In genomic region chr9:106258990-106259389, GRCm38 (mm10) we compare ENCODE assay signal across 34 mouse cellular contexts. TPM values are rescaled to one million over a fixed set of nuclear protein-coding genes. Genes with fewer than 3 reads are reported as not detected.
DNase-seq lines count a peak whose midpoint lies in the region; ATAC-seq lines count a peak whose summit lies in the region.
"Had no signal": no experiment of that assay in that cellular context is flagged by ENCODE, and none has a peak within 500 bp of the region (broad histone marks: within the 10 kb centered on the region; RNA-seq: fewer than 3 reads in every experiment).

No protein-coding gene starts in this region.

- no peak overlapping the region for H3K27ac ChIP-seq in heart, embryonic 11.5 days (ENCODE audit: low read depth, low read length)
- H3K27ac ChIP-seq: embryonic facial prominence, embryonic 12.5 days; heart, adult 2 months; heart, embryonic 13.5 days; hindbrain, embryonic 10.5 days; hindbrain, embryonic 15.5 days; layer of hippocampus, adult 2 months; liver, embryonic 15.5 days had no signal

- no peaks in the 10 kb centered on the region for H3K4me1 ChIP-seq in heart, embryonic 11.5 days (ENCODE audit: control insufficient read depth, insufficient read depth, low read length)
- H3K4me1 ChIP-seq: embryonic facial prominence, embryonic 12.5 days; heart, embryonic 13.5 days; hindbrain, embryonic 10.5 days; hindbrain, embryonic 15.5 days had no signal

- peak; percentile 78 for DNase-seq in heart, adult 11 months
- DNase-seq in lung, postnatal 36 days: peak; percentile 53
- no peak for DNase-seq in lung, postnatal 10 days
- DNase-seq in adrenal gland, adult (ENCODE audit: inconsistent age in 2 of 2, low spot score in 1 of 2): no peak
- no peak for DNase-seq in frontal cortex, adult 2 months (ENCODE audit: extremely low spot score in 1 of 2, low spot score in 1 of 2)
- no peak for DNase-seq in kidney, postnatal 14 days
- DNase-seq: adrenal gland, adult 8-10 months; cerebellum, adult 9-10 months; cerebellum, postnatal 36 days; embryo, embryonic 11 days; gastrocnemius, postnatal 25 days; heart, adult 2 months; heart, postnatal 10 days; kidney, adult 11 months; kidney, postnatal 36 days; left cerebral cortex, postnatal 4 days; liver; midbrain, embryonic 14.5 days; right cerebral cortex, adult 18-20 months; right cerebral cortex, postnatal 4 days; thymus, adult 2 months; thymus, postnatal 36 days had no signal

- no peaks in the 10 kb centered on the region for H3K9me3 ChIP-seq in heart, embryonic 11.5 days (replicated peaks; ENCODE audit: control insufficient read depth, low read length)
- H3K9me3 ChIP-seq: embryonic facial prominence, embryonic 12.5 days; G1E; heart, embryonic 13.5 days; hindbrain, embryonic 10.5 days; hindbrain, embryonic 15.5 days; liver, embryonic 15.5 days had no signal

- 68% methylated on average over 5 of the region's 5 CpGs for WGBS in heart, embryonic 11.5 days (ENCODE audit: insufficient replicate concordance)

- H3K4me3 ChIP-seq in heart, embryonic 11.5 days (ENCODE audit: low read depth, low read length): no peak overlapping the region
- H3K4me3 ChIP-seq: embryonic facial prominence, embryonic 12.5 days; heart, adult 2 months; heart, embryonic 13.5 days; hindbrain, embryonic 10.5 days; hindbrain, embryonic 15.5 days; layer of hippocampus, adult 2 months; liver, embryonic 15.5 days had no signal

- ATAC-seq in heart, embryonic 11.5 days (replicated peaks; ENCODE audit: insufficient number of reproducible peaks, low FRiP score, low TSS enrichment): no peak
- ATAC-seq in hematopoietic stem cell, adult 5-6 weeks (replicated peaks in 1 of 2; ENCODE audit: insufficient read depth in 1 of 2, low FRiP score in 2 of 2, low TSS enrichment in 1 of 2, low read depth in 1 of 2, poor library complexity in 2 of 2, severe bottlenecking in 2 of 2): peak; percentile 78 to 86
- ATAC-seq: activated CD4-positive, CD25-positive, alpha-beta regulatory T cell, adult 4 months; forebrain, embryonic 14.5 days; inflammation-experienced regulatory T-cells, adult 6 months had no signal

- H3K4me2 ChIP-seq in heart, embryonic 11.5 days: no peak overlapping the region
- H3K4me2 ChIP-seq: embryonic facial prominence, embryonic 12.5 days; heart, embryonic 13.5 days; hindbrain, embryonic 15.5 days; liver, embryonic 15.5 days had no signal

- no peaks in the 10 kb centered on the region for H3K36me3 ChIP-seq in heart, embryonic 11.5 days (ENCODE audit: control insufficient read depth, insufficient read depth, low read length)
- H3K36me3 ChIP-seq: embryonic facial prominence, embryonic 12.5 days; G1E; heart, embryonic 13.5 days; hindbrain, embryonic 10.5 days; hindbrain, embryonic 15.5 days; liver, embryonic 15.5 days had no signal

- H3K27me3 ChIP-seq in heart, embryonic 11.5 days (ENCODE audit: control insufficient read depth, insufficient read depth, low read length): no peaks in the 10 kb centered on the region
- H3K27me3 ChIP-seq: embryonic facial prominence, embryonic 12.5 days; heart, embryonic 13.5 days; hindbrain, embryonic 15.5 days; liver, embryonic 15.5 days had no signal

- H3K9ac ChIP-seq in heart, embryonic 11.5 days (ENCODE audit: low read depth, low read length): no peak overlapping the region
- H3K9ac ChIP-seq: embryonic facial prominence, embryonic 12.5 days; heart, embryonic 13.5 days; hindbrain, embryonic 15.5 days; liver, embryonic 15.5 days had no signal

RNA-seq across cellular contexts. Expression of gene Alas1, which starts 10.5 kb away (rescaled TPM):
- polyA plus RNA-seq in heart, embryonic 11.5 days (2014; fragmentation: Nextera tagmentation; extraction: Ambion mirVana): 121 and 128 TPM in 2 replicates
- 72.1 and 85.4 TPM in 2 replicates for total RNA-seq in hematopoietic stem cell, adult 5-6 weeks (2017)
- polyA plus RNA-seq in frontal cortex, adult 2 months (2012; rRNA removed): 122 and 129 TPM in 2 replicates

RNA-seq across cellular contexts. Expression of gene Poc1a, which starts 21.9 kb away (rescaled TPM):
- 28.4 and 31.1 TPM in 2 replicates for polyA plus RNA-seq in heart, embryonic 11.5 days (2014; fragmentation: Nextera tagmentation; extraction: Ambion mirVana)
- 13.9 and 14.8 TPM in 2 replicates for total RNA-seq in hematopoietic stem cell, adult 5-6 weeks (2017)
- 24.2 and 25.6 TPM in 2 replicates for polyA plus RNA-seq in frontal cortex, adult 2 months (2012; rRNA removed)

RNA-seq across cellular contexts. Expression of gene Tlr9, which starts 36.6 kb away (rescaled TPM):
- polyA plus RNA-seq in heart, embryonic 11.5 days (2014; fragmentation: Nextera tagmentation; extraction: Ambion mirVana): not detected in 2 replicates
- 0.84 and 1.4 TPM in 2 replicates for total RNA-seq in hematopoietic stem cell, adult 5-6 weeks (2017)
- polyA plus RNA-seq in frontal cortex, adult 2 months (2012; rRNA removed): 0.67 and 1.2 TPM in 2 replicates
- polyA plus RNA-seq: embryonic facial prominence, embryonic 12.5 days; forebrain, embryonic 14.5 days; G1E; heart, embryonic 13.5 days; hindbrain, embryonic 10.5 days had no signal

RNA-seq across cellular contexts. Expression of gene Twf2, which starts 56.1 kb away (rescaled TPM):
- polyA plus RNA-seq in heart, embryonic 11.5 days (2014; fragmentation: Nextera tagmentation; extraction: Ambion mirVana): 55.6 and 62.2 TPM in 2 replicates
- 34.2 and 64.2 TPM in 2 replicates for total RNA-seq in hematopoietic stem cell, adult 5-6 weeks (2017)
- polyA plus RNA-seq in frontal cortex, adult 2 months (2012; rRNA removed): 65.8 and 66.8 TPM in 2 replicates

RNA-seq across cellular contexts. Expression of gene Ppm1m, which starts 59.4 kb away (rescaled TPM):
- 20.6 and 23.5 TPM in 2 replicates for polyA plus RNA-seq in heart, embryonic 11.5 days (2014; fragmentation: Nextera tagmentation; extraction: Ambion mirVana)
- total RNA-seq in hematopoietic stem cell, adult 5-6 weeks (2017): 12.0 and 19.9 TPM in 2 replicates
- 32.0 and 35.1 TPM in 2 replicates for polyA plus RNA-seq in frontal cortex, adult 2 months (2012; rRNA removed)

Comparison
In these comparisons a context has a peak if more than half of its experiments do, and no peak if none do; other contexts are left out.
1. DNase-seq: peak in heart, adult 11 months (single experiment) and lung, postnatal 36 days (single experiment); none in lung, postnatal 10 days (single experiment), adrenal gland, adult (0 of 2), frontal cortex, adult 2 months (0 of 2) and kidney, postnatal 14 days (single experiment).